Mouse (Mus musculus): ENCODE measurements around the gene Nip7. TPM values are rescaled to one million over a fixed set of nuclear protein-coding genes. Genes with fewer than 3 reads are reported as not detected.
A peak's percentile ranks its signal among the peaks of the same experiment; 100 is the strongest.
"Not testable (repeated sequence)": the region's sequence is repeated elsewhere in the genome, so short reads cannot be mapped to it uniquely, and the experiment has no call there.

The Nip7 gene
- total RNA-seq, 2 experiments from 2014 or later = 19.5 to 24.2 TPM

- intact Hi-C loops (cut with DNase I) = no loop called here
- no peak for DNase-seq
These were observed 5.9 kb downstream of the Nip7 start for GRCm38 (mm10) chr8:107062613-107063012.

- DNase-seq = peak; percentile 12 to 16
- intact Hi-C loops (cut with DNase I) = no loop called here
These were observed 9.1 kb downstream of the Nip7 start, which contains the start of gene Tmed6 for GRCm38 (mm10) chr8:107065511-107066496. TSS of gene Tmed6 (minus strand) at chr8:107065644.

GRCm38 (mm10) chr8:107073706-107074105 lies 17.0 kb downstream of the Nip7 start:
- intact Hi-C loops (cut with DNase I) = no loop called here
- no peak for DNase-seq

GRCm38 (mm10) chr8:107074128-107074527 lies 17.5 kb downstream of the Nip7 start:
- intact Hi-C loops (cut with DNase I) = no loop called here
- no peak for DNase-seq

GRCm38 (mm10) chr8:107076239-107076888 lies 19.7 kb downstream of the Nip7 start:
- DNase-seq = peak; percentile 19 to 21
- intact Hi-C loops (cut with DNase I) = no loop called here

- no peak for DNase-seq
These were observed 28.7 kb downstream of the Nip7 start for GRCm38 (mm10) chr8:107085358-107085757.

GRCm38 (mm10) chr8:107086018-107086417 lies 29.3 kb downstream of the Nip7 start:
- intact Hi-C loops (cut with DNase I) = no loop called here
- DNase-seq = no peak

More at GRCm38 (mm10) chr8:107085358-107085757, 28.7 kb downstream of the Nip7 start:
- intact Hi-C loops (cut with DNase I) = no loop called here

GRCm38 (mm10) chr8:107088526-107089063 lies 31.9 kb downstream of the Nip7 start:
- intact Hi-C loops (cut with DNase I) = no loop called here
- DNase-seq = no peak

- intact Hi-C loops (cut with DNase I) = no loop called here
- DNase-seq = no peak
These were observed 33.9 kb downstream of the Nip7 start for GRCm38 (mm10) chr8:107090531-107090930.

- intact Hi-C loops (cut with DNase I) = no loop called here
- DNase-seq = no peak
These were observed 39.2 kb downstream of the Nip7 start for GRCm38 (mm10) chr8:107095717-107096365.

GRCm38 (mm10) chr8:107096366-107097036 lies 39.8 kb downstream of the Nip7 start, which contains the start of gene Terf2:
TSS of gene Terf2 (minus strand) at chr8:107096547.
- intact Hi-C loops (cut with DNase I) = no loop called here
- DNase-seq = peak; percentile 92 to 93

- DNase-seq = no peak
- intact Hi-C loops (cut with DNase I) = loop anchor here (5.0 kb wide), 1 partner anchor 327 kb away; the partner anchor contains the start of gene Nob1
These were observed 44.0 kb downstream of the Nip7 start for GRCm38 (mm10) chr8:107100635-107101034.

- intact Hi-C loops (cut with DNase I) = loop anchor here (5.0 kb wide), 1 partner anchor 323 kb away; the partner anchor contains the start of gene Nob1
- peak; percentile 80 to 90 for DNase-seq
These were observed 47.9 kb downstream of the Nip7 start for GRCm38 (mm10) chr8:107104547-107104946.

- intact Hi-C loops (cut with DNase I); DNase-seq: not testable (repeated sequence)
These were observed 51.4 kb downstream of the Nip7 start for GRCm38 (mm10) chr8:107108089-107108488.

GRCm38 (mm10) chr8:107108978-107109720 lies 52.5 kb downstream of the Nip7 start:
- no peak for DNase-seq
- intact Hi-C loops (cut with DNase I) = no loop called here

- intact Hi-C loops (cut with DNase I) = no loop called here
- DNase-seq = no peak
These were observed 53.2 kb downstream of the Nip7 start for GRCm38 (mm10) chr8:107109816-107110435.

Measured in heart, postnatal 14 days (tissue).